Mouse (Mus musculus): ENCODE results near the gene Iqgap1. TPM values are rescaled to one million over a fixed set of nuclear protein-coding genes. Genes with fewer than 3 reads are reported as not detected.
A peak's percentile ranks its signal among the peaks of the same experiment; 100 is the strongest.

Gene Iqgap1
- total RNA-seq (2021) = 10 to 100 TPM; 18.1 TPM
- long read RNA-seq, full-length matches to known transcripts = 3 of 15 reads
- long read RNA-seq, partial matches to known transcripts = 4 of 15 reads
- long read RNA-seq, other reads (novel, unspliced or antisense) = 8 of 15 reads

DNA sequence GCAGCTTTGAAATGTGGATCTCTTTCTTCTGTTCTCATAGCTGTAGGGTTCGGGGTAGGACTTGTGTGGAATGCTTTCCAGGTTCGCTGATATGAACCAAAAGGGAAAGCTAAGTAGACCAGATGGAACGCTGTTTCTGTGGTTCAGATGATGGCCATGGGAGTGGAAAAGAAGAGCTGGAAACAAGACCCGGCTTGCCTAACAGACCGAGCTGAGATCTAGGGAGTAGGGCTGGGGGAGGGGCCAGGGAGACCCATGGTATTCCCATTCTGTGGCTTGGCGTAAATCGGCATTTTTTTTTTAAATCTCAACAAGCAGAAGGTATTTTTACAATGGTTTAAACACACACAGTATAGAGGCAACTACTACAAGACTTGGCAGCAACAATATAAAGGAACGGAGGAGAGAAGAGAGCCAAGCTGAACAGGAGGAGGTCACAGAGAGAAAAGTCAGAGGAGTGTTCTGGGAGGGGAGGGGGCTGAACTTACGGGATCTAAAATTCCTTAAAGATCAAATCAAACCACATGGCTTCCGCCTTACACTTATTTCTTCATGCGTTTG is at the start of gene Iqgap1:
Gene Iqgap1 (minus strand): TSS at position 132 of the 561 bp plus-strand sequence.
- DNase-seq (ENCODE audit: low spot score in 2 of 2) = no peak

DNA sequence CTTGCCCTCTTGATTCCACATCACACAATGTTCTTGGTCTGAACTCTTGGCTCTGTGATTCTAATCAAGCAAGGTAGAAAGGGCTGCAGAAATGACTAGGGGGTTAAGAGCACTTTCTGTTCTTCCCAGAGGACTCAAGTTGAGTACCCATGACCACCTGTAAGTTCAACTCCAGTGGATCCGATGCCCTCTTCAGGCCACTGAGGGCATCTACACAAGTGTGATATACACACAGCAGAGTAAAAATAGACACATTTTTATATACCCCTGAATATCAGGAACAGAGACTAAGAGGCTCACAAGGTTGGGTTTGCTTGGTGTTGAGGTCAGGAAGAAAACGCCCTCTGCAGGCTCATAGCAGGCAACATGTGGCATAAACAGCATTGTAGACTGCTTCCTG is 47.9 kb upstream of the Iqgap1 start:
- no peak for DNase-seq (ENCODE audit: low spot score in 2 of 2)

DNA sequence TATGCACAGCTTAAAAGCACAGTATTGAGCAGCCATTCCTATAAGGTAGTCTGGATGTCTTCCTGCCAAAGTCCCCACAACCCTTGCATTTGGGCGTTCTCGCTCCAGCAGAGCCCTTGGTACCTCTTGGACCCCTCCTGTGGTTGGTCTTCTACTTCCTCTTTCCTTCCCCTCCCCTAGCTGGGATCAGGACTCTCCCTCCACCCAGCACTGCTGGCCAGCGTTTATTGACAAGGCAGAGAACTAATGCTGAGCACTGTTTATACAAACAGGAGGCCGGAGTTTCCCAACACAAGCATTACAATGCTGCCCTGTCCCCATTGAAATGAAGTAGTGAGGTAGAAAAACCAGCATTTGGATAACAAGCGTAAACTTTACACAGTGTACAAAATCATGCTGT is 47.3 kb upstream of the Iqgap1 start:
- DNase-seq (ENCODE audit: low spot score in 2 of 2) = no peak

DNA sequence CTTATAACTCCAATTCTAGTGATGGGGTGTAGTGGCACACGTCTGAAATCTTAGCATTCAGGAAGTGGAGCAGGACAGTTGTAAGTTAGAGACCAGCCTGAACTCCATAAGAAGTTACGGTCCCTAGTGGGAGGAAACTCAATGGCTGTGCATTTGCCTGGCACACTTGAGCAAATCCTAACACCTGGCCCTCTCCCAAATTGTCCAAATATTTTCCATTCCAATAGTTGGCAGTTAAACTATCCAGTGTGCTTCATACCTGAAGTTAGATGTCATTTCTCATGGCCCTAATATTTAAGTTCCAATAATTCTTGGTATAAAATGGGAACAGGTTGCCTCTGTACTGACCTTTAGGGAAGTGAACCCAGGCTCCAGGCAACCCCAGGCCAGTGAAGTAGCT is 42.9 kb upstream of the Iqgap1 start:
- no peak for DNase-seq (ENCODE audit: low spot score in 2 of 2)

DNA sequence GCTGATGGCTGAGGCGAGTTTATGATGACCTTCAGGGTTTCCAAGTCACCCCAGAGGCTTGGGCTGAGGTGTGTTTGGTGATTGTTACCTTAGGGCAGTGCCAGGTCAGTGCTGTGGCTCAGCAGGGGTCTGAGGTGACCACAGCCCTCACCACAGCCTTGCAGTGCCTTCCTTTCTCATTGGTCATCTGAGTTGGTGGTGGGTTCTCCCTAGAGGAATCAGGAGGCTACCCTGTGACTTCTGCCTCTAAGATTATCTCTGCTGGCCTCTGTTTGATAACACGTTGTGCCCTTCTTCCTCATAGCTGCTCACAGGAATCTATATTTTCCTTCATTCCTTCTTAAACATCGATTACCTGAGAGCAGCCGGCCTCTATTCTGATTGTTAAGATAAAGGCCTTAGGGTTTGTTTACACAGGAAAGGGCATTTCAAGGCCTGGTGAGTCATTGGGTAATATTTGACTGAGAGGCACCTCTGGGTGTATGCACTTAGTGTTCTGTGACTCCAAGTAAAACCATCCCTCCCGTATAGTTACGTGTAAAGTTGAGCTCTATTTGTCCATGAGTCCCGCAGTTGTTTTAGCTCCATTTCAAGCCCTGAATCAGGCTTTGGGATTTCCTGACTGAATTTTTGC is 40.9 kb upstream of the Iqgap1 start:
- DNase-seq (ENCODE audit: low spot score in 2 of 2) = no peak

DNA sequence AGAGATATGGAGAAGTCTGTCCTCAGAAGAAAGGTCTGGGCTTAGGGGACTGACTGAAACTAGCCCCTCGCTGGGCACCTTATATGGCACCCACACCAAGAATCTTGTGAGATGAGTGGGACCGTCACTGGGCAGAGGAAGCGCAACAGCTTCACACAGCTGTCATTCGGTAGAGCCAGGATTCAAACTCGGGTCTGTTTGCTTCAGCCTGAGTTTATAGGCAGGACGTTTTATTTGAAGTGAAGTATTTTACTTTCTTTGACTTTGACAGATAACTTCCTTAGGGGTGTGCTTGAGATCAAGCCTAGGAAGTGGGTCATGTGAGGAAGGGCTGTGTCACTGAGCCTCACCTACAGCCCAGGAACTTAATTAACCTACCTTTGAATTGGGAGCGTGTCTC is 39.7 kb upstream of the Iqgap1 start:
- DNase-seq (ENCODE audit: low spot score in 2 of 2) = no peak

DNA sequence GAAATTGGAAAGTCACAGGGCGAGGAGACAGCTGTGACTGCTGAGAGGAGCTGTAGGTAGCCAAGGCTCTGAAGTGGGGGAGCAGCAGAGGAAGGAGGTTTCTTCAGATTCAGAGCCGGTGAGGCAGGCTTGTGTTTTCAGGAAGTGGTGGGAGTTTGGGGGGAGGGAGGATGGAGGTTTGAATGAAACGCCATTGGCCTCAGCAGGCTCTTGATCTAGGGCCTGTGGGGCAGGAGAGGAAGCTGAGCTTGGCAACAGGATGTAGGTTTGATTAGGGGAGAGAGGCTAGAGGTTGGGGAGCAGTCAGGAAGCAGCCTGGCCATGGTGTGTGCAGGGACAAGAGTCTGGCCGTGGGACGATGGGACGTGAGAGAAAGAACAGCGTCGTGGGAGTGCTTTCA is 39.1 kb upstream of the Iqgap1 start:
- DNase-seq (ENCODE audit: low spot score in 2 of 2) = no peak

DNA sequence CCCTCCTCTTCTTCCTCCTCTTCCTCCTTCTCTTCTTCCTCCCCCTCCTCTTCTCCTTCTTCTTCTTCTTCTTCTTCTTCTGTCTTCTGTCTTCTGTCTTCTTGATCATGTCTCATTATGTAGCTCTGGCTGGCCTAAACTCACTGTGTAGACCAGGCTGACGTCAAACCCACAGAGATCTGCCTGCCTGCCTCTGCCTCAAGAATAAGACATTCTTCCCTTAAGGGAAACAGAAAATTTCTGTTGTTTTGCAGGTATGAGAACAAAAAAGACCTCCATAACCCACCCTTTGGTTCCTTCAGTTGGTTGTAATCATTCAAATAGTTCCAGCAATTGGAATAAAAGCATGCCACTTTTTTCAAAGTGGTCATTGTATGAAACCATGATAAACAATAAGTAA is 38.4 kb upstream of the Iqgap1 start:
- no peak for DNase-seq (ENCODE audit: low spot score in 2 of 2)

DNA sequence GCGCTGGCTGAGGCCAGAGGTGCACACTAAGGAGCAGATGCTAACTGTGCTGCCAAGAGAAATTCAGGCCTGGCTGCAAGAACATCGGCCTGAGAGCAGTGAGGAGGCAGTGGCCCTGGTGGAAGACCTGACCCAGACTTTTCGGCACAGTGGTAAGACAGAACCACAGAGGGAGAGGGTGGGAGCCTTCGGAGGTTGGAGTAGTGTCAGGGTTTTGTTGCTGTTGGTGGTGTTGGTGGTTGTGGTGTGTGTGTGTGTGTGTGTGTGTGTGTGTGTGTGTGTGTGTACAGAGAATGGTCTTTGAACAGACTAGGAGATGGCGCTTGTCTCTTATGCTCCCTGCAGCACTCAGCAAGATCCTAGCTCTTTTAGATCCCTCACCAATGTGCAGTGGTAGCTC is 37.7 kb upstream of the Iqgap1 start:
- DNase-seq (ENCODE audit: low spot score in 2 of 2) = no peak

DNA sequence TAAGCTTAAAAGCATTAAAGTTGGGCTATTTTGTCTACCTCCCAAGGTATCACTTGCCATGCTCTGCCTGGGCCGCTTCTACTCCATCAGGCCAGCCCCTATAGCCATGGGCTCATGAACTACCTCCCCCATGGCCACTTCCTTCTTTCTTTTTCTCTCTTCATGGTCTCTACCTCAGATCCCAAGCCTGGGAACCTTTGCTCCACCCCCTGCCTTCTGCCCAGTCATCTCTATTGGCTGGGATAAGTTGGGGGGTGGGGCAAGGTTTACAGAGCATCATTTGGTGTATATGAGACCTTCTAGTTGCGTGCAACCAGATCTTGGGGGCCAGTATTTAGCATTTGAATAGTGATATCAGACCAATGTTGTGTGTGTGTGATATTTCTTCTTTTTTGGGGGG is 36.7 kb upstream of the Iqgap1 start:
- no peak for DNase-seq (ENCODE audit: low spot score in 2 of 2)

DNA sequence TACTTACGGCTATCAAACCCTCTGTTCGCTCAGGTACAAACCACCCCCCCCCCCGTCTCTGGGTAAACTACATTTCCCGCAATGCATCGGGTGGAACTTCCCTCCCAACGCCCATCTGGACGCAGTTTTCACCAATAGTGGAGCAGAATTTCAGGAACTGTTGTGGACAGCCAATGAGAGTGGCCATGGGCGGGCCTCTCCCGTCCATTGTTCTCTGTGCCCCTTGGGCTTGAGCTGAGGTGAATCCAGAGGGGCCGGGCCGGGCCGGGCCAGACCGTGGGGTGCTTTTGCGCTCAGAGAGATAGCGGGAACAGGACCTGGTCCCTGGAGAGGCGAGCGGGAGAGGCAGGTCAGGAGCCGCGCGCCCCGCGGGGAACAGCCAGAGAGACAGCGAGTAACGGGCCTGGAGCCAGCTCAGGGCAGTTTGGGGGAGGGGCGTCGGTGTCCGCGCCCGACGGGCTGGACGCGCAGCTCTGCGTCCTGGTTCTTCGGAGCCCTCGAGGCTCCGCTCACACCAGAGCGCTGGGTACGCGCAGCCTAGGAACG is 35.0 kb upstream of the Iqgap1 start, which contains the start of gene Zscan2:
Gene Zscan2 (plus strand): TSS at position 192 of the 546 bp plus-strand sequence.
- peak; percentile 88 to 95 for DNase-seq (ENCODE audit: low spot score in 2 of 2)

DNA sequence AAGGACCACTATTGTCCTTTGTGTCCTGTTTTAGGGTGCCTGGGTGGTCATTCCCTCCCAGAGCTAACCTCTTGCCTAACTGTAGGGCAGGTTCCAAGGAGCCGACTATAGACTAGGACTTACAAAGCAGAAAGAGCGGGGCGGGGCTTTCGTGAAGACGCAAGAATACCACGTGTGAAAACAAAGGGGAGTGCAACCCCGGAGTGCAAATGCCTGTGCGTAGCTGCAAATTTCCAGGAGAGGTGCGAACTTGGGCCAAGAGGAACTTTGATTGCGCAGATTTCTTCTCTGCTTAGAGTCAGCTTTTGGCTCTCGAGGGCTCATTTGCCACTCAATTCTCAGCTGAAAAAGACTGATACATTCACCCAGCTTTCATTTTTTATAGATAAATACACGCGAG is 34.5 kb upstream of the Iqgap1 start:
- DNase-seq (ENCODE audit: low spot score in 2 of 2) = peak in 1 of 2 experiments; percentile 62

DNA sequence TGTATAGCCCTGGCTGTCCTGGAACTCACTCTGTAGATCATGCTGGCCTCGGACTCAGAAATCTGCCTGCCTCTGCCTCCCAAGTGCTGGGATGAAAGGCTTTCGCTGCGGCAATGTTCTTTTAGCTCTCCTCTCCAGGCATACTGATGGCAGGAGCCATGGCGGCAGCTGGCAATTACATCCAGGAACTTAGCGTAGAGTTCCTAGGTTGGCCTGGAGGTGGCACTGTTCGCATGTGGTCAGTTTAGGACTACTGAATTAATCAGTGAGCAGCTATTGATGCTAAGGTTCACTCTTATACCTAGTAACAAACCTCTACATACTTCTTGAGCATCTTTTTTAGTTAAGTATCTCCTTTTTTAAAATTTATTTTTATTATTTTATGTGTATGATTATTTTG is 31.4 kb upstream of the Iqgap1 start:
- peak; percentile 63 to 88 for DNase-seq (ENCODE audit: low spot score in 2 of 2)

DNA sequence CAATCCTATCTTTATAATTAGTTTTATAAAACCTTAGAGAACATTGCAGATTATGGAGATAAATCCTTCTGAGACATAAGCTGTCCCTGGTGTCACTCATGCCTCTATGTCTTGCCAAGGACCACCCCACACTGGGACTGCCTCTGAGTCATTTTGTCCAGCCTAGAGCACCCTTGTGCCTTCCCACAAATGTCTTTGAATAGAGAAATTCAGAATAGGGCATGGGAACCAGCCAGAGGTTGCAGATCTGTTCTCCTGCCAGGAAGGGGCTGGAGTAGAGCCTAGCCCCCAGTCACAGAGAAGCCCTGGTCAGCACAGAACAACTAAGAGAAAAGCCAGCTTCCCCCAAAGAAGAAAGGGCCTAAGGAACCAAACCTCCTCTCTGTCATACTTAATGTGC is 29.5 kb upstream of the Iqgap1 start:
- peak in 1 of 2 experiments; percentile 39 for DNase-seq (ENCODE audit: low spot score in 2 of 2)

DNA sequence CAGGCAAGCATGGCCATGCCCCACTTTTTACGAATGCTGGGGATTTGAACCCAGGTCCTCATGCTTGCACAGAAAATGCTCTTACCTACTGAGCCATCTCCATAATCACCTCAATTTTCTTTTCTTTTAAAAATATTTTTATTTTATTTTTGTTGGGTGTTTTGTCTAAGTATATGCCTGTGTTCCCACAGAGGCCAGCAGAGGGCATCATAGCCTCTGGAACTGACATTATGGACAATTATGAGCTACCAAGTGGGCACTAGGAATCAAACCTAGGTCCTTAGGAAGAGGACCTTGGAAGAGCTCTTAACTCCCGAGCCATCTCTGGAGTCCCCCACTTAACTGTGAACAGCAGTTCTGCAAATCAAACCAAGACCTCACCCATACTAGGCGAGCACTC is 27.4 kb upstream of the Iqgap1 start:
- DNase-seq (ENCODE audit: low spot score in 2 of 2) = no peak

DNA sequence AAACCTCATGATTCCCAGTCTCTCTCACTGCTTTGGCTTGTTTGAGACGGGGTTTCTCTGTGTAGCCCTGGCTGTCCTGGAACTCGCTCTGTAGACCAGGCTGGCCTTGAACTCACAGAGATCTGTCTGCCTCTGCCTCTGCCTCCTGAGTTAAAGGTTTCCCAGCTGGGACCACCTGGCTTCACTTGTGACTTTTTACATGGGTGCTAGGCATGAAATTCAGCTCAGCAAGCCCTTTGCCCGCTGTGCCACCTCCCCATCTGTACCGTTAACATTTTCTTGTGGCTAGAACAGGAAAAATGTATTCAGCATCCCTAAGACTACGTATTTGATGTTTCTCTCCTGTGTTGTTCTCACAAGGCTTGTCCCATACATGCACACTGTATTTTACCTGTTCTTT is 24.7 kb upstream of the Iqgap1 start:
- DNase-seq (ENCODE audit: low spot score in 2 of 2) = no peak

DNA sequence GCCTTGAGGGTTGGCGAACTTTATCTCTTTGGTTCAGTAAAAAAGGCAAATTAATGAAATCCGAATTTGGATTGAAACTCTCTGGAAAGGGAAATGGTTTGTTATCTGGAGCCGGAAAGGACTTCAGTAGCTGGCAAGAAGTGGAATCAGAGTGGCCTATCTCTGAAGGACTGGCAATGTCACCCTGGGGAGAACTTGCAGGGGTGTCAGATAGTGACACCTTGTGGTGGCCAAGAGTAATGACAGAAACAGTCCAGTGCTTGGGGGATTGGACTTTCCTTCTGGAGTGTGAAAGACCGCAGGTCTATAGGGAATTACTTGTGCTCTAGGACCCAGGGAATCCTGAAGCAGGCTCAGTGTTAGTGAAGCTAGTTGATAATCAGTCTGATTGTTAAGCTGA is 23.9 kb upstream of the Iqgap1 start:
- DNase-seq (ENCODE audit: low spot score in 2 of 2) = peak; percentile 41 to 59

DNA sequence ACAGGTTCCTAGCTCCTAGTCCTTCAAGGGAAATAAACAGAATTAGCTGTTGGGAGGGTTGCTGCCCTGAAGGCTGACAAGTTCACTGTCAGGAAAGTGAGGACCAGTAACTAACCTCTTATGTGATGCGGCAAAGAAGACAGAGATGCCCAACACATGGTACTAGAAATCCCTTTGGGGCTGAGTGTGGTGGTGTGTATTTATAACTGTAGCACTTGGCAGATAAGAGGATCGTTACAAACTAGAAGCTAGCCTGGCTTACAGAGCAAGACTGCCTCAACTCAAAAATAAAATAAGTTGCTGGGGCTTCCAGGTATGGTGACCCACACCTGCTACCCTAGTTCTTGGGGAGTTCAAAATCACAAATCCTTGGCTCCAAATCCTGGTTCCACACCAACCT is 23.5 kb upstream of the Iqgap1 start:
- no peak for DNase-seq (ENCODE audit: low spot score in 2 of 2)

DNA sequence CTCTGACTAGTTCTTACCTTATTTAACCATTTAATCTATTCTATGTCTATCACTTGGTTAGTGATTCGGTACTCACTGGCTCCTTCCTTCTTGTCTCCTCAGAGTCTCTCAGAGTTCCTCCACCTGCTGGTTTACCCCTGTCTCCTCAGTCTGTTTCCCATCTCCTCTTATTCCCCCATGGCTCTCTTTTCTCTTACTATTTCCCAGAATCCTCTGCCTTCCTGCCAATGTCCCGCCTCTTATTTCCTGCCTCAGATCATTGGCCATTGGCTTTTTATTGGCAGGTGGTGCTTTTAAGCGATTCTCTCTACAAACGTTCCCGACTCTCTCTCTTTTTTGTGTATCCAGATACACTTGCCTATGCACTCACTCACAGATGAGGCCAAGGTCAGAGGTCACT is 20.9 kb upstream of the Iqgap1 start:
- no peak for DNase-seq (ENCODE audit: low spot score in 2 of 2)

DNA sequence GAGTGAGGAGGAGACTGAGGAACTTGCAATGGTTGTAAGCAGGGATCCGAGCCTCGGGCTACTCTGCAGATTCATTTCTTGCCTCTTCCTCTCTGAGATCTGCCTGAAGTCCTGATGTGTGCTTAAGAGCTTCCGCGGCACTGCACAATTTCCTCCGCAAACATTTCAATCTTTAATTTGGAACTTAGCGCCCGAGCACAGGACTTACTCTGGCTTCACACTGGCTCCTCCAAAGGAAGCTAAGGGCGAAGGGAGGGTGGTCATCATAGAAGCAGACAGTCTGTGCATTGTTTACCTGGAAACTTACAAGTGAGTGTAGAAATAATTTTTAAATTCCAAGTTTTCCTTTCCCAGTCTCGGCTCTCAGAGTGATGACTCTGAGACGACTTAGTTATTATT is 20.5 kb upstream of the Iqgap1 start:
- DNase-seq (ENCODE audit: low spot score in 2 of 2) = no peak

DNA sequence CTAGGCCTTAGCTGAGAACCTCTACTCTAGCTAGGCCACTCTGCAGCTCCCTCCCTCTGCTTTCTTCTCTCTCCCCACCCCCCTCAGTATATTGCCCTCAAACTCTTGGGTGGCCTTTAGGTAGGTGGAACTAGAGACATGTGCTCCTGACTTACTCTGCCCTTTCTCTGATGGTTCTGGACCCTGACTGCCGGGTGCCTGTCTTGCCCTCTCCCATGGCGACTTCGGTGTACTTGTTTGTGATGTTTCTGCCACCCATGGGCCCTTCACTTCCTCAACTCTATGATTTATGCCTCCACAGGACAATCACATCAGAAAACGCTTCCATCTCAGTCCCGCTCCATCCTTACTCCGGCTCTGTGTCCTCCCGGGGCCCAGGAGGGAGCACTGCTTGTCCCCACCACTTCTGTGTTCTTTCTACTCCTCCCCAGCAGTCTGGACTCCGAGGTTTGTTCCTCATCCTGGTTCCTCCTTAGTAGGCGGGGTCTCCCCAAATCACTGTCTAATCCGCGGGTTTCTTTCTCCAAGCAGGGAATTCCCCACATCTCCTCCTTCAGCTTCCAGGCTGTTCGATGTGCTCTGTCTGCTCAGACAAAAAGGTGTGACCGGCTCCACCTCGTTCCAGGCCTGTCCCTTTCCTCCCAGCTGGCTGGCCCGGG is 20.0 kb upstream of the Iqgap1 start:
- no peak for DNase-seq (ENCODE audit: low spot score in 2 of 2)

DNA sequence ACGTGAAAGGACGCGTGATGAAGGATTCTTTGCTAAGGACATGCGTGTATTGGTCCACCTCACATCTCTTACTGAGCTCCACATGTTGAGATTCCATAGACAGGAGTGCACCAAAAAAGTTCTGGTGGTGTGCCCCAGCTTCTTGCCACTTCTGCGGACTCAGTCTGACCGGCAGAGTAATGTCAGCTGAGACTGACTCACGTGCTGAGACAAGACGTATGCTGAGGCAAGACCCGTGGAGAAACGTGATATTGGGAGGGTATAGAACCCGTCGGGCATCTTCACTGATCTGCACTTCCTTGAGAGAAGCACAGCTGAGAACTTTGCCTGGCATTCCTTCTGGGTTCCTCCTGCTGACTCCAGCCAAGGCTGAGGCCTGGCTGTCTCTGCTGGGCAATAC is 18.9 kb upstream of the Iqgap1 start:
- no peak for DNase-seq (ENCODE audit: low spot score in 2 of 2)
